Mouse (Mus musculus): ENCODE measurements around the gene Egfl8.

Gene Egfl8

GRCm38 (mm10) chr17:34648141-34648890, 32.5 kb upstream of the Egfl8 start:
- CTCF ChIA-PET: no interaction called here

- CTCF ChIA-PET: no interaction called here
Observed at GRCm38 (mm10) chr17:34646906-34647787, 31.4 kb upstream of the Egfl8 start, which contains the start of gene Atf6b. Gene Atf6b (plus strand): TSS chr17:34647146.

GRCm38 (mm10) chr17:34645831-34646511, 30.2 kb upstream of the Egfl8 start:
- CTCF ChIA-PET: interaction anchor here (0.6 kb wide), 1 partner anchor 229 kb away, joined by 9 read pairs; no protein-coding TSS in a partner anchor

- CTCF ChIA-PET: interaction anchor here (0.6 to 0.8 kb wide), 2 partner anchors 230 to 689 kb away, joined by 4 to 9 read pairs; partner anchors contain the start of gene Rps18
Observed at GRCm38 (mm10) chr17:34645256-34645829, 29.6 kb upstream of the Egfl8 start.

GRCm38 (mm10) chr17:34644608-34645007, 28.8 kb upstream of the Egfl8 start, which contains the start of gene Fkbpl:
Gene Fkbpl (plus strand): TSS chr17:34644764.
- CTCF ChIA-PET: interaction anchor here (0.8 kb wide), 1 partner anchor 689 kb away, joined by 4 read pairs; the partner anchor contains the start of gene Rps18

GRCm38 (mm10) chr17:34643944-34644343, 28.2 kb upstream of the Egfl8 start:
- CTCF ChIA-PET: no interaction called here

GRCm38 (mm10) chr17:34643379-34643778, 27.6 kb upstream of the Egfl8 start:
- CTCF ChIA-PET: no interaction called here

GRCm38 (mm10) chr17:34641945-34642344, 26.2 kb upstream of the Egfl8 start:
- CTCF ChIA-PET: no interaction called here

- CTCF ChIA-PET: interaction anchor here (0.5 to 0.6 kb wide), 2 partner anchors 13 to 669 kb away, joined by 3 read pairs; partner anchors contain the start of gene Ppt2
Observed at GRCm38 (mm10) chr17:34640778-34641601, 25.2 kb upstream of the Egfl8 start.

- CTCF ChIA-PET: no interaction called here
Observed at GRCm38 (mm10) chr17:34639461-34640255, 23.9 kb upstream of the Egfl8 start.

- CTCF ChIA-PET: no interaction called here
Observed at GRCm38 (mm10) chr17:34637459-34637858, 21.7 kb upstream of the Egfl8 start.

GRCm38 (mm10) chr17:34635671-34636070, 19.9 kb upstream of the Egfl8 start:
- CTCF ChIA-PET: no interaction called here

GRCm38 (mm10) chr17:34632261-34632691, 16.5 kb upstream of the Egfl8 start:
- CTCF ChIA-PET: no interaction called here

- CTCF ChIA-PET: interaction anchor here (0.7 kb wide), 1 partner anchor 71 kb away, joined by 3 read pairs; no protein-coding TSS in a partner anchor
Observed at GRCm38 (mm10) chr17:34631647-34632046, 15.9 kb upstream of the Egfl8 start.

GRCm38 (mm10) chr17:34630761-34631301, 15.1 kb upstream of the Egfl8 start:
- CTCF ChIA-PET: interaction anchor here (0.7 kb wide), 1 partner anchor 70 kb away, joined by 3 read pairs; no protein-coding TSS in a partner anchor

GRCm38 (mm10) chr17:34629796-34630603, 14.2 kb upstream of the Egfl8 start:
- CTCF ChIA-PET: no interaction called here

- CTCF ChIA-PET: no interaction called here
Observed at GRCm38 (mm10) chr17:34629221-34629751, 13.5 kb upstream of the Egfl8 start, which contains the start of gene Prrt1. Gene Prrt1 (plus strand): TSS chr17:34629533.

GRCm38 (mm10) chr17:34628644-34628967, 12.8 kb upstream of the Egfl8 start:
- CTCF ChIA-PET: interaction anchor here (0.7 kb wide), 2 partner anchors 13 to 855 kb away, joined by 3 to 6 read pairs; no protein-coding TSS in a partner anchor
